Mouse (Mus musculus) liver, embryonic 13.5 days (tissue): ENCODE measurements around the gene Iffo2. TPM values are rescaled to one million over a fixed set of nuclear protein-coding genes. Genes with fewer than 3 reads are reported as not detected.

Source experiments
- ATAC-seq: fragments of 200-750 bp; cut with Nextera tagmentation; 2 replicates; pipeline ENCODE4 v1.8.0; 2017; ENCODE audit warnings: low read depth, mild to moderate bottlenecking, moderate number of reproducible peaks, moderate library complexity
- DNase-seq: peaks from one replicate; pipeline ENCODE4 v3.0.0; 2022
- H3K27ac ChIP-seq: fragments of 300-500 bp; sonication (generic); 2 replicates; pipeline ENCODE4 v1.5.1; 2015; ENCODE audit warnings: moderate library complexity, mild to moderate bottlenecking, inconsistent platforms
- H3K27me3 ChIP-seq: fragments of 300-500 bp; sonication (generic); 2 replicates; pipeline ENCODE4 v1.6.1; 2015; ENCODE audit warnings: mild to moderate bottlenecking, inconsistent platforms
- H3K36me3 ChIP-seq: fragments of 300-500 bp; sonication (generic); 2 replicates; pipeline ENCODE4 v1.6.1; 2015; ENCODE audit warnings: mild to moderate bottlenecking, inconsistent platforms
- H3K4me1 ChIP-seq: fragments of 300-500 bp; sonication (generic); replicated peaks from 2 replicates; pipeline ENCODE4 v1.6.1; 2015; ENCODE audit warnings: inconsistent platforms
- H3K4me2 ChIP-seq: fragments of 300-500 bp; sonication (generic); 2 replicates; pipeline ENCODE4 v1.6.1; 2015; ENCODE audit warnings: inconsistent platforms, mild to moderate bottlenecking, moderate library complexity
- H3K4me3 ChIP-seq: fragments of 300-500 bp; sonication (generic); replicated peaks from 2 replicates; pipeline ENCODE4 v1.5.1; 2015; ENCODE audit warnings: mild to moderate bottlenecking, inconsistent platforms
- H3K9ac ChIP-seq: fragments of 300-500 bp; sonication (generic); 2 replicates; pipeline ENCODE4 v1.6.1; 2015; ENCODE audit warnings: mild to moderate bottlenecking, inconsistent platforms
- H3K9me3 ChIP-seq: fragments of 300-500 bp; sonication (generic); replicated peaks from 2 replicates; pipeline ENCODE4 v1.6.1; 2016; ENCODE audit warnings: inconsistent platforms
- WGBS: fragments of 180-500 bp; shearing (Covaris S2); methylation state at CpG from one replicate; pipeline ENCODE4 v1.1.7; 2015; ENCODE audit not compliant: insufficient replicate concordance; 5-methylcytosine and 5-hydroxymethylcytosine counted together
- polyA plus RNA-seq: library from polyadenylated mRNA; unstranded; fragments of >200 nt; fragmentation: Nextera tagmentation; extraction: Ambion mirVana; gene quantifications from 2 replicates; pipeline ENCODE4 v1.2.1, GENCODE M21; 2015

The Iffo2 gene
- polyA plus RNA-seq, 1 experiment from 2014 or later: 1.0 TPM

DNA sequence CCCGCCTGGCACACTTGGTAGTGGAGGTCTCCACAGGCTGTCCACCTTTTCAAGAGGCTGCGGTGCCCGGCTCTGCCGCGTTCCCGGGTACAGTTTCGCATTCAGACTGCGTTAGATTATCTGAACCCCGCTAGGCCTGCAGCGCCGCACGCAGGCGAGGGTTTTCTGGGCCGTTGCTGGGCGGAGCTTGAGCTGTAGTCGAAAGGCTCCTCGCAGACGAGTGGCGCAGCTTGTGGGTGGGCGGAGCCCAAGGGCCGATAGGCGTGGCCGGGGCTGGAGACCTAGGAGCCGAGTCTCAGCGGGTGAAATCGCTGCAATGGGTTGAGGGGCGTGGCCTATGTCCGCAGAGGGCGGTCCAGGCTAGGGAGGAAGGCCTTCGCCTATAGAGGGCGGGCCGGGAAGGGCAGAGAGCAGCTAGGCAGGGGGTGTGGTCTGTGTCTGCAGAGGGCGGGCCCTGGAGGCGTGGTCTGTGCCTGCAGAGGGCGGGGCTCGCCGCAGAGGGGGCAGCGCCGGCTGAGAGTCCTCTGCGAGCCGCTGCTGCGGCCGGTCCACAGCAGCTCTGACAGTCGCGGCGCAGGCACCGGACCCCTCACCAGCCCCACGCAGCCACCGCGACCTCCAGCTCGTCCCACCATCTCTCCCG lies 43.9 kb downstream of the Iffo2 start:
- H3K27me3 ChIP-seq: peaks cover 80% of the 10 kb centered on the region
- WGBS: under 1% methylated on average over 51 of the region's 52 CpGs
- H3K9ac ChIP-seq: peak overlapping the region; percentile 76
- peak overlapping the region; percentile 87 for H3K4me2 ChIP-seq
- peak overlapping the region; percentile 68 for H3K27ac ChIP-seq
- DNase-seq (peak; percentile 98), ATAC-seq (peak; percentile 95)
- H3K36me3 ChIP-seq: no peaks in the 10 kb centered on the region
- peak overlapping the region; percentile 68 for H3K4me3 ChIP-seq
- H3K4me1 ChIP-seq: peaks cover 53% of the 10 kb centered on the region
- no peaks in the 10 kb centered on the region for H3K9me3 ChIP-seq

DNA sequence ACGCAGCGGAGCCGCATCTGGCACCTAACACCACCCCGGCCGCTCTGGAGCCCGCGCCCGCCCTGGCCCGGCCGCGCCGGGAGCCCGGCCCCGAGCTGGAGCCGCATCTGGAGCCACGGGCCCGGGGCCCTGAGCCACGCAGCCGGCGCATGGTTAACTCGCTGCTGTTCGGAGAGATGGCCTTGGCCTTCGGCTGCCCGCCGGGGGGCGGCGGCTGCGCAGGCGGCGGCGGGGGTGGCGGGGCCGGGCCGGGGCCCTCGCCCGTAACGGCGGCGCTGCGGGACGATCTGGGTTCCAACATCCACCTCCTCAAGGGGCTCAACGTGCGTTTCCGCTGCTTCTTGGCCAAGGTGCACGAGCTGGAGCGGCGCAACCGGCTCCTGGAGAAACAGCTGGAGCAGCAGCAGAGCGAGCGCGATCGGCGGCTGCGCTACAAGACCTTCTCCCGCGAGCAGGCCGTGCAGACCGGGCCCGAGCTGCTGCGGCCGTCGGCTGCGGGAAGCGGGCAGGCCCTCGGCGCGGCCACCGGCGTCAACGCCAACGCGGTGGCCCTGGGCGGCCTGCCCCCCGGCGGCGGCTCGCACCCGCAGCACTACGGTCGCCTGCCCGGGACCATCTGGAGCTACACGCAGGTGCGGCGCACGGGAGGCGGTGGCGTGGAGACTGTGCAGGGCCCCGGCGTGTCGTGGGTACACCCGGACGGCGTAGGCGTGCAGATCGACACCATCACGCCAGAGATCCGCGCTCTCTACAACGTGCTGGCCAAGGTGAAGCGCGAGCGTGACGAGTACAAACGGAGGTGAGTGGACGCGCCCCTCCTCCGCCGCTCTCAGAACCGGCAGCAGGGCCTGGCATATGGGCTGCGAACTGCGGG lies 44.7 kb downstream of the Iffo2 start:
- H3K4me1 ChIP-seq: peaks cover 61% of the 10 kb centered on the region
- peak overlapping the region; percentile 68 for H3K4me3 ChIP-seq
- DNase-seq: no peak
- peak overlapping the region; percentile 76 for H3K9ac ChIP-seq
- peak; percentile 39 for ATAC-seq
- no peaks in the 10 kb centered on the region for H3K36me3 ChIP-seq
- H3K4me2 ChIP-seq: peak overlapping the region; percentile 87
- H3K27ac ChIP-seq: peak overlapping the region; percentile 68
- H3K27me3 ChIP-seq: peaks cover 86% of the 10 kb centered on the region
- no peaks in the 10 kb centered on the region for H3K9me3 ChIP-seq
- WGBS: 1% methylated on average over 91 of the region's 111 CpGs

DNA sequence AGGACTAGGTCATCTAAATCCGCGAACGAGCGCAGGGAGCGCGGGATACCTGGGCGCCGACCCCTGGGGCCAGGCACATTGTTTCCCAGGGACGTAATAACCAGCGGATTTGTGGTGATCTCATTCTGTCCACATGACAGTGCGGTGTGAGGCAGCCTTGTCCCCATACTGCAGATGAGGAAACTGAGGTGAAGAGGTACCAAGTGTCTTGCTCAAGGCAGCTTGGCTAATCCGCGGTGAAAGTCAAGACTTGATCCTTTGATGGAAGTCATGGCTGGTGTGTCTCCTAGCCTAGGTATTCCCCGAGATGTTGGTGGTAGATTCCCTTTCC lies 45.3 kb downstream of the Iffo2 start:
- Histone ChIP-seq H3K9ac (peak overlapping the region; percentile 76), H3K27ac (no peak overlapping the region), H3K36me3 (no peaks in the 10 kb centered on the region), H3K4me3 (peak overlapping the region; percentile 68), H3K27me3 (peaks cover 91% of the 10 kb centered on the region), H3K4me1 (peaks cover 67% of the 10 kb centered on the region), H3K4me2 (peak overlapping the region; percentile 87), H3K9me3 (no peaks in the 10 kb centered on the region)
- ATAC-seq: no peak
- WGBS: 11% methylated on average over 14 of the region's 14 CpGs
- no peak for DNase-seq

DNA sequence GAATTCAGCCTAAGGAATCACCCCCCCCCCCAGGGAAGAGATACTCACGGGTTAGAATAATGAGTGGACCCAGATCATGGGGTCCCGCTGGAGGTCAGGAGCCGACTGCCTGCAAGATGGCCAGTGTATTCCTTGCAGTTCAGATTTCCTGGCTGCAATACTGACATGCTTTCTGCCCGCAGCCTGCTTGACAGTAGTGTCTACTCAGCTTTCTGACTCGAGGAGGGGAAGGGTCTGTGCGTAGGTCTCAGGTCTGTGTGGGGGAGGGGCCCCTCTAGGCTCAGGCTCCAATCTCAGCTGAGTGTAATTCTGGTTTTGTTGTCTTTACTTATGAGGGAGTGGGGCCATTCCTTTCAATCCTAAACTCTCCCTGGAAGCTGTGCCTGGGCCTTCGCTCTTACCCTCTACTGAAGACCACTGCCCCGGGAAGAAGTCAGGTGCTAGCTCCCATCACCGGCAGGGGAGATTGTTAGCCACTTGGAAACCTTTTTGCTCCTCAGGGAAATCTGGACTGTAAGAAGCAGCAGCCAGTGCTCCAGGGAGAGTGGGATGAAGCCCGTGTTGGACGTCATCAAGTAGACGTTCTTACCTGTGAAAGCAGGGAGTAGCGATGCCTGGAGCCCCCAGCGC lies 46.0 kb downstream of the Iffo2 start:
- ATAC-seq (no peak), DNase-seq (no peak)
- Histone ChIP-seq H3K4me1 (peaks cover 74% of the 10 kb centered on the region), H3K27ac (no peak overlapping the region), H3K9me3 (no peaks in the 10 kb centered on the region), H3K4me3 (peak overlapping the region; percentile 68), H3K4me2 (peak overlapping the region; percentile 87), H3K9ac (peak overlapping the region; percentile 9; the same call in 1 of the 2 replicates), H3K27me3 (peaks cover 90% of the 10 kb centered on the region), H3K36me3 (no peaks in the 10 kb centered on the region)
- WGBS: 58% methylated on average over 14 of the region's 14 CpGs

DNA sequence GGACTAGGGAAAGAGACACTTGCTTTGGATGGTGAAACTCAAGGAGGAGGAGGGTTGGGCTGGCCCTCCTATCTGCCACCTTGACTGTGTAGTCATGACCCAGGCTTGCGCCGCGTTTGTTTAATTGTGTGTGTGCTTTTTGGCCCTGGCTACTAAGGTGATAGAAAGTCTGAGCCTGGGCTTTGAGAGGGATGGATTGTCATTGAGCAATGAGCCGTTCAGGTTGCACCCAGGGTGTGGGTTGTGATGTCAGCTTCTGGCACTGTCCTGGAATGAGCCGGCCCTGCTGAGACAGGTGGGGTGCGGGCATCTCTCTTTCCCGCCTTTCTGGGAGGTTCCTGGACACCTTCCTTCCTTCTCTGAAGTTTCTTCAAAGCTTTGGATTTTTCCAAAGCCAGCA lies 46.7 kb downstream of the Iffo2 start:
- no peak for DNase-seq
- Histone ChIP-seq H3K27ac (no peak overlapping the region), H3K4me1 (peaks cover 81% of the 10 kb centered on the region), H3K4me3 (peak overlapping the region; percentile 68), H3K36me3 (no peaks in the 10 kb centered on the region), H3K4me2 (peak overlapping the region; percentile 87), H3K9me3 (no peaks in the 10 kb centered on the region), H3K27me3 (peaks cover 85% of the 10 kb centered on the region), H3K9ac (0 out of 2 replicates have a peak overlapping the region, but pooled peaks have one; percentile 9)
- no peak for ATAC-seq
- 67% methylated on average over 7 of the region's 7 CpGs for WGBS

DNA sequence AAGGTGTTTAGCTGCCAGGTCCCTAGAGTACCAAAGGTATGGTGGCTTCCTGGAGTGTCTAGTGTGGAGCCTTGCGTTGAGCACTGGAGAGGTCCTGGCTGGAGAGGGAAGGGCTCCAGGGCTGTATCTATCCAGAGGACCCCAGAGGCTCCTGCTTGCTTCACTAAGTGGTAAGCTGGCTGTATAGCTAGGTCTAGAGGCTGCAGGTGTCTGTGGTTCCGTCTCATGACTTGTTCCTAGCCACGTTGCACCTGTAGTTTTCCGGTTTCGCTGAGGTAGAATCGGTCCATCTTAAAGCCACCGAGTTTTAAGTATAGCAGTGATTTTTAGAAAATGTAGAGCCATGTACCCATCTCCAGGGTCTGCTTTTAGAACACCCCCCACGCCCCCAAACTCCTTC lies 48.0 kb downstream of the Iffo2 start:
- Histone ChIP-seq H3K9me3 (no peaks in the 10 kb centered on the region), H3K4me1 (peaks cover 92% of the 10 kb centered on the region), H3K36me3 (no peaks in the 10 kb centered on the region), H3K9ac (0 out of 2 replicates have a peak overlapping the region, but pooled peaks have one; percentile 13), H3K4me2 (peak overlapping the region; percentile 19; the same call in 1 of the 2 replicates), H3K27ac (no peak overlapping the region), H3K4me3 (no peak overlapping the region), H3K27me3 (peaks cover 72% of the 10 kb centered on the region)
- WGBS: 66% methylated on average over 8 of the region's 8 CpGs
- no peak for DNase-seq
- ATAC-seq: no peak

DNA sequence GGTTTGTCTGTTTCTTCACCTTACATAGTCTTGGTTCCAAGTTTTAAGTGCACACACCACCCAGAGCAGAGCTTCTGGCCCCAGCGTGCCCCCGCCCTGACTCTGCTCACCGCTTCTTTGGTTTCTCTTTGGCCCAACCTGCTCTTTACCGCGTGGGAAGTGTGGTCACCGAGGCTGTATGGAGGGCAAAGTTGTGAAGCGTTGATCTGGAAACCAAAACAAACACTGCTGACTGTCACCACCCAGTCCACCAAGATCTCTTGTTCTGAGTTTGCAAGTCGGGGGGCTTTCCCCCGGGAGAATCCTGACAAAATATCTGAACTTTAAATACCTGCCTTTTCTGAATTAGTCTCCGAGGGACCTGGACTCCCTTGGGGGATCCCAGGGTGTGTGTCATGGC lies 48.7 kb downstream of the Iffo2 start:
- H3K4me2 ChIP-seq: peak overlapping the region; percentile 19
- 0 out of 2 replicates have a peak overlapping the region, but pooled peaks have one; percentile 13 for H3K9ac ChIP-seq
- no peaks in the 10 kb centered on the region for H3K9me3 ChIP-seq
- DNase-seq (no peak), ATAC-seq (no peak)
- no peaks in the 10 kb centered on the region for H3K36me3 ChIP-seq
- no peak overlapping the region for H3K27ac ChIP-seq
- no peak overlapping the region for H3K4me3 ChIP-seq
- WGBS: 29% methylated on average over 10 of the region's 10 CpGs
- H3K27me3 ChIP-seq: peaks cover 66% of the 10 kb centered on the region
- peaks cover 92% of the 10 kb centered on the region for H3K4me1 ChIP-seq

DNA sequence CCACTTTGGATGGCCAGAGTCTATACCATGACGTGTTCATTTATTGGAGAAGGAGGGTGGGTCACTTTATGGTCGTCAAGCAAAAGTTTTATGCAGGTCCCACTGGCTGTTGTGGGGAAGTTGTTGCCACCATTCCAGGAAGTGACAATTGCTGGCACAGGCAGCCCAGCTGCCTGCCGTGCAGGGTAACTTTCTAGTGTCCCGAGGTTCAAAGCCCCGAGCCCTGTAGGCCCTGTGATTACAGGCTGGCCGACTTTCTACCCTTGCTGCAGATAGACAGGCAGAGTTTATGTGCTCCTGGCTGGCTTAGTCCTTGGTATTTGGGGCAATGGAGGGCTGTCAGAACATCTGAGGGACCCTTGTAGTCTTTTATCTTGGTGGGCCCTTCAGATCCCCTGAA lies 49.1 kb downstream of the Iffo2 start:
- no peak for ATAC-seq
- no peak for DNase-seq
- peak overlapping the region; percentile 19; the same call in 1 of the 2 replicates for H3K4me2 ChIP-seq
- H3K4me3 ChIP-seq: no peak overlapping the region
- H3K36me3 ChIP-seq: no peaks in the 10 kb centered on the region
- peaks cover 61% of the 10 kb centered on the region for H3K27me3 ChIP-seq
- H3K27ac ChIP-seq: peak overlapping the region; percentile 49; the same call in 1 of the 2 replicates
- WGBS: 32% methylated on average over 6 of the region's 6 CpGs
- H3K4me1 ChIP-seq: peaks cover 92% of the 10 kb centered on the region
- H3K9ac ChIP-seq: no peak overlapping the region
- H3K9me3 ChIP-seq: no peaks in the 10 kb centered on the region

DNA sequence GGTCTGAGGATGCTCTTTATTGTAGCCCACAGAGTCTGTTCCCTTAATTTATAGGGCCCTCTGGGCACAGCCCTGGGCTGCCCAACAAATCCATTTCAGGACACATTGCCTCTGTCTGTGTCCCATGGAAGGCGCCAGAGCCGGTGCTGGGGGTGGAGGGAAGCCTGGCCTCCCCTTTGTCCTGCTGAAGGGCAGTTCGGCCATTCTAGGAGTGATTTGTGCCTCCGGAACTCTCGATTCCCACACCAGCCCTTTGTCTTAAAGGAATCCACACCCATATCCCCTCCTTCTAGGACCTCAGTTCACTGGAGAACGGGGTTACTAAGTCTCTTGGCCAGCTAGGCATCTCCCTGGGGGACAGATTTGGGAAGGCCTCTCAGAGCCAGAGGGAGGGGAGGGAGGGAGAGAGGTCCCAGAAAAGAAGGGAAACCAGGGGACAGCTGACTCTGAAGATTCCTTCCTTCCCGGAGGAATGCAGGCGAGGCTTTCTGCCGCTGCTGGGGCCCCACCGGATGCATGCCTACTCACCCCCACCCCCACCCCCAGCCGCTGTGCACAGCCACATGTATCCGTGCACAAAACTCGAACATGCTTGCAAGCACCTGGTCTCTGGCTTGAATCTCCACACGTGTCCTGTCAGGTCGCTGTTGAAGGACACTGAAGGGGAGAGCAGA lies 50.5 kb downstream of the Iffo2 start:
- Histone ChIP-seq H3K4me3 (peak overlapping the region; percentile 18; the same call in 1 of the 2 replicates), H3K4me2 (peak overlapping the region; percentile 51), H3K27ac (peak overlapping the region; percentile 84), H3K27me3 (peaks cover 48% of the 10 kb centered on the region), H3K36me3 (no peaks in the 10 kb centered on the region), H3K9me3 (no peaks in the 10 kb centered on the region), H3K9ac (peak overlapping the region; percentile 30; the same call in 1 of the 2 replicates), H3K4me1 (peaks cover 93% of the 10 kb centered on the region)
- DNase-seq: no peak
- no peak for ATAC-seq
- WGBS: 20% methylated on average over 15 of the region's 15 CpGs

DNA sequence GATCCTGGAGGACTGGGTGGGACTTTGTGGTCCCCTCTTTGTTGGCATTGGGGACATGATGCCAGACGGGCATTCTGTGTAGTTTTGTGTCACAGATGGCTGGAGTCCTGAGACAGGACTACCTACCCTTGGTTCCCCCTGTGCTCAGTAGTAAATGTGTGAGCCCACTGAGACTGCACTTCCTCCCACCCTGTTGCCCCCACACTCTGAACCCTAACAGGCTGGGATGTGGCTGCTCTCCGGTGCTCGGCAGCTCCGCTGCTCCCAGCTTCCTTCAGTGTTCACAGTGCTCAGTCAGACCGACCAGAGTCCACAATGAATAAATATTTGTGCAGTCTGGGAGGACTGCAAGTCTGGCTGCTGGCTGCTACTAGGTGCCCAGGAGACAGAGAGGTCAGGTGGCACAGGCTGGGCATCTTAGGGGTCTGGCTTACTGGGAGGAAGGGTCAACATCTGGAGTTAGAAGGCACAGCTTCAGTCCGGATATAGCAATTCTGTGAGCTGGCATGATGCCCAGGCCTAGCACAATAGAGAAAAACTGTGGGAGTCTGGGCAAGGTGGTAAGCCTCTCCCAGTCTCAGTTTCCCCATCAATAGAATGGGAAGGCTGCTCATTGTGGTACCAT lies 51.2 kb downstream of the Iffo2 start:
- Histone ChIP-seq H3K27me3 (peaks cover 40% of the 10 kb centered on the region), H3K4me1 (peaks cover 97% of the 10 kb centered on the region), H3K36me3 (no peaks in the 10 kb centered on the region), H3K4me3 (peak overlapping the region; percentile 18; the same call in 1 of the 2 replicates), H3K9ac (peak overlapping the region; percentile 29; the same call in 1 of the 2 replicates), H3K4me2 (peak overlapping the region; percentile 51), H3K27ac (peak overlapping the region; percentile 84), H3K9me3 (no peaks in the 10 kb centered on the region)
- DNase-seq (no peak), ATAC-seq (peak; percentile 49)
- 34% methylated on average over 6 of the region's 6 CpGs for WGBS
